In genomic region chr1:43363178-43363577, GRCm38 (mm10) we compare ENCODE assay signal across 20 mouse cellular contexts.
A peak's percentile ranks its signal among the peaks of the same experiment; 100 is the strongest.
DNase-seq lines count a peak whose midpoint lies in the region; ATAC-seq lines count a peak whose summit lies in the region.
"Had no signal": no experiment of that assay in that cellular context is flagged by ENCODE, and none has a peak within 500 bp of the region (broad histone marks: within the 10 kb centered on the region; RNA-seq: fewer than 3 reads in every experiment).

No protein-coding gene starts in this region.

- intact Hi-C loops in gastrocnemius, postnatal 14 days (cut with DNase I; ENCODE audit: low total_unique reads) = loop anchor here (10.0 kb wide), 1 partner anchor 82 kb away; the partner anchor contains the start of gene Nck2

- no peak overlapping the region for H3K4me2 ChIP-seq in kidney, embryonic 14.5 days (replicated peaks; ENCODE audit: low read depth, low read length)
- H3K4me2 ChIP-seq: forebrain, embryonic 13.5 days; hindbrain, embryonic 13.5 days; limb, embryonic 13.5 days; neural tube, embryonic 12.5 days had no signal

- no peak for ATAC-seq in kidney, embryonic 14.5 days (ENCODE audit: low FRiP score, low TSS enrichment)
- ATAC-seq: forebrain, embryonic 13.5 days; intestine, embryonic 16.5 days; liver, postnatal 0 days; midbrain, embryonic 16.5 days had no signal

- no peak overlapping the region for H3K27ac ChIP-seq in kidney, embryonic 14.5 days (ENCODE audit: low read depth, low read length)
- H3K27ac ChIP-seq: forebrain, embryonic 13.5 days; hindbrain, embryonic 13.5 days; limb, embryonic 13.5 days; neural tube, embryonic 12.5 days had no signal

- peaks cover 35% of the 10 kb centered on the region for H3K4me1 ChIP-seq in kidney, embryonic 14.5 days (ENCODE audit: control insufficient read depth, insufficient read depth, low read length)

- no peaks in the 10 kb centered on the region for H3K9me3 ChIP-seq in kidney, embryonic 14.5 days (ENCODE audit: control insufficient read depth, low read length)
- H3K9me3 ChIP-seq: forebrain, embryonic 13.5 days; hindbrain, embryonic 13.5 days; limb, embryonic 13.5 days; neural tube, embryonic 12.5 days had no signal

- no peak overlapping the region for H3K4me3 ChIP-seq in kidney, embryonic 14.5 days (ENCODE audit: low read length)
- H3K4me3 ChIP-seq: forebrain, embryonic 13.5 days; hindbrain, embryonic 13.5 days; limb, embryonic 13.5 days; megakaryocyte, embryonic 14.5 days; neural tube, embryonic 12.5 days had no signal

- WGBS in kidney, embryonic 14.5 days = 53% methylated on average over 4 of the region's 4 CpGs

- no peaks in the 10 kb centered on the region for H3K36me3 ChIP-seq in kidney, embryonic 14.5 days (ENCODE audit: control insufficient read depth, insufficient read depth, low read length)
- H3K36me3 ChIP-seq: hindbrain, embryonic 13.5 days; limb, embryonic 13.5 days; neural tube, embryonic 12.5 days had no signal

- no peak overlapping the region for H3K9ac ChIP-seq in kidney, embryonic 14.5 days (ENCODE audit: low read depth, low read length)
- H3K9ac ChIP-seq: forebrain, embryonic 13.5 days; hindbrain, embryonic 13.5 days; limb, embryonic 13.5 days; liver, postnatal 0 days; neural tube, embryonic 12.5 days had no signal

- H3K27me3 ChIP-seq in kidney, embryonic 14.5 days (ENCODE audit: control insufficient read depth, insufficient read depth, low read length) = no peaks in the 10 kb centered on the region
- H3K27me3 ChIP-seq: forebrain, embryonic 13.5 days; hindbrain, embryonic 13.5 days; limb, embryonic 13.5 days; neural tube, embryonic 12.5 days had no signal

- peak; percentile 5 for DNase-seq in gastrocnemius, postnatal 14 days
- DNase-seq in gastrocnemius, adult 18-20 months (ENCODE audit: low spot score) = no peak
- DNase-seq in kidney, postnatal 14 days = peak; percentile 33
- peak; percentile 42 for DNase-seq in adrenal gland, postnatal 14 days
- DNase-seq in lung, postnatal 36 days = peak; percentile 41
- DNase-seq in c-Kit-positive CD71-positive TER-119-positive erythroid progenitor cells, embryonic 14.5 days (ENCODE audit: low spot score) = no peak
- no peak for DNase-seq in neural tube, embryonic 10.5 days (ENCODE audit: extremely low spot score, low spot score)
- DNase-seq: cerebellum, postnatal 10 days; embryo, embryonic 11 days; layer of hippocampus, adult 9-11 months; liver, postnatal 0 days; thymus, postnatal 4 days had no signal

Comparison
In these comparisons a context has a peak if more than half of its experiments do, and no peak if none do; other contexts are left out.
1. DNase-seq: peak in gastrocnemius, postnatal 14 days (single experiment), kidney, postnatal 14 days (single experiment), adrenal gland, postnatal 14 days (single experiment) and lung, postnatal 36 days (single experiment); none in gastrocnemius, adult 18-20 months (single experiment), c-Kit-positive CD71-positive TER-119-positive erythroid progenitor cells, embryonic 14.5 days (single experiment) and neural tube, embryonic 10.5 days (single experiment).